Mouse (Mus musculus) bone marrow macrophage, adult 2 months (primary cell): ENCODE measurements around the gene Pstpip1. TPM values are rescaled to one million over a fixed set of nuclear protein-coding genes. Genes with fewer than 3 reads are reported as not detected.

Experiments
- H3K27ac ChIP-seq: 2 replicates; pipeline ENCODE4 v1.5.1; 2012; ENCODE audit warnings: low read depth, low read length; ENCODE audit not compliant: insufficient read depth
- H3K4me1 ChIP-seq: 2 replicates; pipeline ENCODE4 v1.6.1; 2012; ENCODE audit warnings: low read length; ENCODE audit not compliant: control insufficient read depth, insufficient read depth
- H3K4me3 ChIP-seq: 2 replicates; pipeline ENCODE4 v1.5.1; 2012; ENCODE audit warnings: mild to moderate bottlenecking, low read length, moderate library complexity; ENCODE audit not compliant: insufficient read depth
- CTCF ChIP-seq: IDR thresholded peaks from 2 replicates; pipeline ENCODE4 v1.5.1; 2012; ENCODE audit warnings: low read depth, mild to moderate bottlenecking, low read length, moderate library complexity
- POLR2A ChIP-seq: IDR thresholded peaks from 2 replicates; pipeline ENCODE4 v1.6.1; 2012; ENCODE audit warnings: mild to moderate bottlenecking, low read depth, low read length, borderline replicate concordance
- polyA plus RNA-seq: library from polyadenylated mRNA; stranded (reverse); fragments of >200 nt; gene quantifications from 2 replicates; pipeline ENCODE4 v1.2.4, GENCODE M21; 2012; ENCODE audit not compliant: missing spikeins, insufficient read depth, insufficient read length

Pstpip1 gene
- polyA plus RNA-seq, 1 experiment, result 163 TPM

DNA sequence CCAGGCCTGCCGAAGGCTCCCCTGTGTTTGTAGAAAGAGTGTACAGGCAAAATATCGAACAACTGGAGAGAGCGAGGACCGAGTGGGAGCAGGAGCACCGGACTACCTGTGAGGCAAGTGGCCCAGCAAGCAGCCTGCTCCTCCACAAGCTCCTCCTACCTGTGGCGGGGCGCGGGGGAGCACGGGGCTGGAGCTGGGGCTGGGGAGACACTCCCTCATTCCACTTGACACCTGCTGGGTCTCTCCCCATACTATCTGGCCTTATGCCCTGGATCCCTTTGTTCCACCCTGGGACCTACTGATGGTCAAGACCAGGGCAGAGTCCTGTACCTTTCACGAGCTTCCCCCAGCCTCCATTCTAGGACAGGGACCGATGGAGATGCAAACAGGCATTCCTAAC is 34.8 kb downstream of the Pstpip1 start:
- Histone ChIP-seq H3K27ac (no peak overlapping the region), H3K4me1 (peaks cover 5% of the 10 kb centered on the region; the same call in 1 of the 2 replicates), H3K4me3 (no peak overlapping the region)
- TF ChIP-seq CTCF (no peak), POLR2A (no peak)

DNA sequence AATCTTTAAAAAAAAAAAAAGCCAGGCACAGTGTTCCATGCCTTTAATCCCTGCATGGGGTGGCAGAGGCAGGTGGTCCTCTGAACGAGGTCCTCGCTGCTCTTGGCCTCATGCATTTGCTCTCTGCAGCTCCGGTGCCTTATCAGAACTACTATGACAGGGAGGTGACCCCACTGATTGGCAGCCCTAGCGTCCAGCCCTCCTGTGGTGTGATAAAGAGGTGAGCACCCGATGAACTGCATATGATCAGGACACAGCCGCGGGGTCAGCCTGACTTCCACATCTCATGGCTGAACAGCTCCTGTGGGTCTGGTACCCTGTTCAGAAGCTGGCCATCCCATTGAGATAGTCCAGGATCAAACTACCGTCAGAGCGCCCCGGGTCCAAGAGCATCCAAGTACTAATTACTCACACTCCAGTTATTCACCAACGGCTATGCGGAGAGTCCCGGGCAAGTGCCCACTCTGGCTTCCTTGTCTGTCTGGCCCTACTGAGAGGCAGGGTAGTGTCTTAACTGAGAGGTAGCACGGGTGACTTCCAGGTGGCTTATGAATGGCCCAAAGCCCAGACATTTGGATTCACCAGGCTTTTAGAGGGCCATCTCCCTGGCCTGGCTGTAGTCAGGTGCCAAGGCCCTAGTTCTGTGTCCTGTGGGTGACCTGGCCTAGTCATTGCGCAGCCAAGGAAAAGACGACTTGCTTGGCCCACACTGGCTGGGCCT is 36.9 kb downstream of the Pstpip1 start:
- Histone ChIP-seq H3K27ac (no peak overlapping the region), H3K4me1 (peaks cover 5% of the 10 kb centered on the region; the same call in 1 of the 2 replicates), H3K4me3 (no peak overlapping the region)
- no peak for TF ChIP-seq POLR2A
- no peak for TF ChIP-seq CTCF

DNA sequence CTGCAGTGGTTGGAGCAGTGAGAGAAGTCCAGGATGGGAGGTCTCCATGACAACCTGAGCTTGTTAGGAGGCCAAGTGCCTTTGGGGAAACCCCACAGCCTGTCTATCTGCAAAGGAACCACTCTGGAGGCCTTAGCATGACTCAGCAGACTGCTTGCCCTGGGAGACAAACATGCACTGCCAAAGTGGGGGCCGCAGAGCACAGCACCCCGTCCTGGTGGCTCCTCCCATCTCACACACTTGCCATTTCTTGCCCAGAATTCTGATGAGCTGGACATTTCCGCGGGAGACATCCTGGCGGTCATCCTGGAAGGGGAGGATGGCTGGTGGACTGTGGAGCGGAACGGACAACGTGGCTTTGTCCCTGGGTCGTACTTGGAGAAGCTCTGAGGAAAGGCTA is 38.6 kb downstream of the Pstpip1 start:
- Histone ChIP-seq H3K27ac (no peak overlapping the region), H3K4me3 (no peak overlapping the region), H3K4me1 (peaks cover 5% of the 10 kb centered on the region; the same call in 1 of the 2 replicates)
- TF ChIP-seq POLR2A, result no peak
- TF ChIP-seq CTCF, result no peak

DNA sequence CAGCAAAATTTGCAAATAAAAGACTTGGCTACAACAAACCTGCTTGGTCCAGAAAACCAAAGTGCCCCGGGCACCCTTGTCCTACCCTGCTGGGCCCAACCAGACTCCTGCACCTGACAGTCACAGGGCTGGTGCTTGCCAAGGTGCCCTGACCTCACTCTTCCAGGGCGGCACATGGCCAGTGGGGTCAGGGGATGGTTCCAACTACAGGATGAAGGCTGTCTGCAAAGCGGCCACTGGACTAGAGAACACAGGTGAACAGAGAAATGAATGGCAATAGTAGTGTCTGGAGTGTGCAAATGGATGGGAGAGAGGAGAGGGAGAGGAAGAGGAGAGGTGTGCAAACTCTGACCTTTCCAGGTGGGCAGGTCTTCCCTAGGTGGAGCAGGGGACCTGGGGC is 40.2 kb downstream of the Pstpip1 start:
- H3K4me1 ChIP-seq, result peaks cover 5% of the 10 kb centered on the region; the same call in 1 of the 2 replicates
- TF ChIP-seq CTCF (no peak), POLR2A (no peak)
- no peak overlapping the region for H3K27ac ChIP-seq
- no peak overlapping the region for H3K4me3 ChIP-seq

DNA sequence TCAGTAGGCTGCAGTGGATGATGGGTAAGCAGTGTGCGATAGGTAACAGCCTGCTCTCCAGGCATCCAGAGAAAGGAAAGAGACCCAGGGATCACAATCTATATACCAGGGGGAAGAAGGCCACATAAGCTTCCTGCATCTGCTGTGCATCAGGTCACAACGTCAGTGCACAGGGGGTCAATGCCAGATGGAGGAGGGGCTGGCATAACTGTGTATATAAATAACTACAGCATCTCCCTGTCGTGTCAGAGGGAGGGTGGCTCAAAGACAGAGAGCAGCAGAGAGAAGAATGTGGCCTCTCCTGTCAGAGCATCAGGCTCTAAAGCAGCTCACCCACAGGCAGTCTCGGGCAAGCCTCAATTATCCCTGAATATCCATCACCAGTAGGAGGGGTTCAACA is 40.8 kb downstream of the Pstpip1 start:
- Histone ChIP-seq H3K4me3 (no peak overlapping the region), H3K27ac (no peak overlapping the region), H3K4me1 (peaks cover 5% of the 10 kb centered on the region; the same call in 1 of the 2 replicates)
- TF ChIP-seq POLR2A (no peak), CTCF (no peak)

DNA sequence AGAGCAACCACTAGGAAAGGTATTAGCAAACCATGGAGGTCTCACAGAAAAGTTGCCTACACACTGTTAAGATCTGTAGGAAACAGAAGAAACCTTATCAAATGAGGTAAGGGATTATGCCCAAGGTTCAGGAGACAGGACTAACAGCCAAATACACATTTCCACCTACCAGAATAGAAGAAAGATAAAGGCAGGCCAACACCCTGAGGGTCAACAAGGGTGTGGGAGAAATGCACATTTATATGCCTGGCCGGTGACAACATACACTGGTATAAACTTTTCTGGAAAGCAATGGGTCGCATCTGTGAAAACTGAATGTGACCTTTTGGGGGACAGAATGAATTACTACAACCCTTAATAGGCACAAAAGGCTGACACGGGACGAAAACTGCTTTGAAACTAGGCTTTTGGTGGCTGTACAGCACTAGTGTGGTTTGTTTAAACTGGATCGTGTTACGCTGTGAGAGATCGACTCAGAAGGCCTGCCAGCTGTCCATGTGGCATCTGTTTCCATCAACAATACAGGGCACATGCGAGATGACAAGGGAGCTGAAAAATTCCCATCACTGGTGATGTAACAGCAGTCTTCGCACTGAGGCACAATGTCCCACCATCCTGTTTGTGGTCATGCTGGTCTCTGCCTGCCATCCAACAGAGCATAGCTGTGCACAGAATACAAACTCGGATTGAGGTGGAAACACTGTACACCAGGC is 42.2 kb downstream of the Pstpip1 start:
- H3K27ac ChIP-seq, result no peak overlapping the region
- H3K4me1 ChIP-seq, result peaks cover 5% of the 10 kb centered on the region; the same call in 1 of the 2 replicates
- no peak for TF ChIP-seq POLR2A
- no peak for TF ChIP-seq CTCF
- no peak overlapping the region for H3K4me3 ChIP-seq

DNA sequence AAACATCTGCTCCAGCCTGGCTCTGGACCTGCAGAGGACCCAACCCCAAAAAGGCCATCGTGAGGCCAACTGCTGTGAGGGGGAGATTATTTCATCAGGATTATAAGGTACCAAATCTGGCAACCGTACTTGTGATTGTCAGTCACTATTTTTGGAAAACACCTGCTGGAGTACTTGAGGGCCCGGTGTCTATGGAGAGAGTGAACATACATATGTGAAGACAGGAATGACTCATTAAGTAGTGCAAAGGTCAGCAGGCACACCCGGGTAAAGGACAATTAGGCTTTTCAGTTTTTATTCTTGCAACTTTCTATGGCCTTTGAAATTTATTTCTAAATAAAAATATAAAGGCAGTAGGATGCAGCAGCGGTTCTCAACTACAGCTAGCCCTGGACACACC is 44.2 kb downstream of the Pstpip1 start:
- H3K4me3 ChIP-seq, result no peak overlapping the region
- no peaks in the 10 kb centered on the region; the same call in 1 of the 2 replicates for H3K4me1 ChIP-seq
- H3K27ac ChIP-seq, result no peak overlapping the region
- TF ChIP-seq POLR2A (no peak), CTCF (no peak)

DNA sequence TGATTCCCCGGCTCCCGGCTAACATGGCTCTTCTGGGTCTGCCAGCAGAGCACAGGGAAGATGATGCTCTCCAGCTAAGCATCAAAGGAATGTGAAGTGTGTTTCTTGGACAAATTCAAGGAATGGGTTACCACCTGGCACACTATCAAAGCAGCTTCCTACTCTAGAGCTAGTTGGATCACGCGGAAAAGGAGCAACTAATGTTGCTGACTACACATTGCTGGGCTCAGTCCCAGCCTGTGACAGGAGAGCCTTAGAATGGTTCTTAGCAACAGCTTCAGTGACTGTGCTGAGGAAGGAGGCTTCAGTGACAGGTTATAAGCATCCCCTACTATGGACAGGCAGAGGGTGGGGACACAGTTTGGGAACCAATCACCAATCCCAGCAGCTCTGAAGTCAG is 44.9 kb downstream of the Pstpip1 start:
- H3K4me1 ChIP-seq, result no peaks in the 10 kb centered on the region; the same call in 1 of the 2 replicates
- TF ChIP-seq CTCF (no peak), POLR2A (no peak)
- no peak overlapping the region for H3K4me3 ChIP-seq
- no peak overlapping the region for H3K27ac ChIP-seq

DNA sequence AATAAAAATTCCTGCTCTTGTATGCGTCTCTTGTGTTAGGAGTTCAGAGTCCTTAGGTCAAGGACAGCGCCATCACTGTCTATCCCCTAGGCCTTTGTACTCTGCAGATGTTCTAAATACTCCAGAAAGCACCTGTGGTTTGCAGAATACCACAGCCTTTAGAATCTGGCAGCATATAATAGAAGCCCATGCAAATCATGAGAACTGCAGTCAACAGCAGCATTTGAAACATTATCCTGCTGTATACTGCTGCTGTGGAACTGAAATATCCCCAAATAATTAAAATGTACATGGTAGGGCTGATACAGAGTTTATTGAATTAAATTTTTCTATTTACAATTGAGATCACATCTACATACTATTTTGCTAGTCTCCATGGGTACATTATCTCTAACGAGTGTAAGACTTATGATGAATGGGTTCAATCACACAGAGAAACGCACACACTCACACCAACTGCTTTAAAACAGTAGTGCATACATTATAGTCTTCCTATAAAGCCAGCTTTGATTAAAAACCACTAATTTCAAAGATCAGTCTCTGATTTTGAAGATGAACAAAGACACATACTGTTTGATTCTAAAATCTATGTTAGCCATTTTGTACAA is 45.9 kb downstream of the Pstpip1 start:
- Histone ChIP-seq H3K4me1 (no peaks in the 10 kb centered on the region; the same call in 1 of the 2 replicates), H3K27ac (no peak overlapping the region), H3K4me3 (no peak overlapping the region)
- no peak for TF ChIP-seq CTCF
- no peak for TF ChIP-seq POLR2A
